Mouse (Mus musculus): ENCODE measurements around the gene Cldn18. TPM values are rescaled to one million over a fixed set of nuclear protein-coding genes. Genes with fewer than 3 reads are reported as not detected.

The Cldn18 gene
- polyA plus RNA-seq (2014; fragmentation: Nextera tagmentation; extraction: Ambion mirVana) = not detected in 2 replicates

- Histone ChIP-seq H3K4me3 (ENCODE audit: low read depth, low read length) (no peak within 1 kb of the TSS), H3K27ac (ENCODE audit: low read depth, low read length) (no peak within 1 kb of the TSS), H3K36me3 (ENCODE audit: control insufficient read depth, insufficient read depth, low read length) (no peaks in the 10 kb centered on the region), H3K9me3 (ENCODE audit: control insufficient read depth, low read length) (no peaks in the 10 kb centered on the region), H3K4me1 (replicated peaks; ENCODE audit: control insufficient read depth, insufficient read depth, low read length) (no peaks in the 10 kb centered on the region), H3K27me3 (ENCODE audit: control insufficient read depth, insufficient read depth, low read length) (no peaks in the 10 kb centered on the region), H3K9ac (ENCODE audit: low read depth, low read length) (no peak within 1 kb of the TSS), H3K4me2 (replicated peaks; ENCODE audit: low read depth, low read length) (no peak within 1 kb of the TSS)
- ATAC-seq (ENCODE audit: low FRiP score) = no peak
- no peak for DNase-seq (ENCODE audit: low spot score)
- WGBS = 91% methylated on average over 14 of the region's 14 CpGs
Observed at GRCm38 (mm10) chr9:99717134-99717533, at the start of gene Cldn18. Gene Cldn18, minus strand, starts transcription at chr9:99717267.

- DNase-seq (ENCODE audit: low spot score) (peak; percentile 60), ATAC-seq (ENCODE audit: low FRiP score) (no peak)
- 70% methylated on average over 6 of the region's 6 CpGs for WGBS
- Histone ChIP-seq H3K4me2 (replicated peaks; ENCODE audit: low read depth, low read length) (no peak overlapping the region), H3K36me3 (ENCODE audit: control insufficient read depth, insufficient read depth, low read length) (no peaks in the 10 kb centered on the region), H3K9me3 (ENCODE audit: control insufficient read depth, low read length) (no peaks in the 10 kb centered on the region), H3K27me3 (ENCODE audit: control insufficient read depth, insufficient read depth, low read length) (no peaks in the 10 kb centered on the region), H3K27ac (ENCODE audit: low read depth, low read length) (no peak overlapping the region), H3K4me3 (ENCODE audit: low read depth, low read length) (no peak overlapping the region), H3K4me1 (replicated peaks; ENCODE audit: control insufficient read depth, insufficient read depth, low read length) (no peaks in the 10 kb centered on the region), H3K9ac (ENCODE audit: low read depth, low read length) (no peak overlapping the region)
Observed at GRCm38 (mm10) chr9:99763530-99763929, 46.5 kb upstream of the Cldn18 start.

GRCm38 (mm10) chr9:99750272-99750671 lies 33.2 kb upstream of the Cldn18 start:
- H3K27ac ChIP-seq (ENCODE audit: low read depth, low read length) = no peak overlapping the region
- H3K4me2 ChIP-seq (replicated peaks; ENCODE audit: low read depth, low read length) = no peak overlapping the region
- H3K4me3 ChIP-seq (ENCODE audit: low read depth, low read length) = no peak overlapping the region
- no peaks in the 10 kb centered on the region for H3K9me3 ChIP-seq (ENCODE audit: control insufficient read depth, low read length)
- ATAC-seq (ENCODE audit: low FRiP score) = no peak
- no peaks in the 10 kb centered on the region for H3K27me3 ChIP-seq (ENCODE audit: control insufficient read depth, insufficient read depth, low read length)
- H3K36me3 ChIP-seq (ENCODE audit: control insufficient read depth, insufficient read depth, low read length) = no peaks in the 10 kb centered on the region
- H3K9ac ChIP-seq (ENCODE audit: low read depth, low read length) = no peak overlapping the region
- no peaks in the 10 kb centered on the region for H3K4me1 ChIP-seq (replicated peaks; ENCODE audit: control insufficient read depth, insufficient read depth, low read length)
- 86% methylated on average over 4 of the region's 4 CpGs for WGBS
- DNase-seq (ENCODE audit: low spot score) = no peak

- DNase-seq (ENCODE audit: low spot score) (no peak), ATAC-seq (ENCODE audit: low FRiP score) (no peak)
- 88% methylated on average over 1 of the region's 1 CpGs for WGBS
Observed at GRCm38 (mm10) chr9:99748279-99748678, 31.2 kb upstream of the Cldn18 start.

GRCm38 (mm10) chr9:99747731-99748130 lies 30.7 kb upstream of the Cldn18 start:
- no peaks in the 10 kb centered on the region for H3K9me3 ChIP-seq (ENCODE audit: control insufficient read depth, low read length)
- H3K27ac ChIP-seq (ENCODE audit: low read depth, low read length) = no peak overlapping the region
- no peak overlapping the region for H3K4me3 ChIP-seq (ENCODE audit: low read depth, low read length)
- 56% methylated on average over 4 of the region's 4 CpGs for WGBS
- H3K27me3 ChIP-seq (ENCODE audit: control insufficient read depth, insufficient read depth, low read length) = no peaks in the 10 kb centered on the region
- no peak for DNase-seq (ENCODE audit: low spot score)
- H3K9ac ChIP-seq (ENCODE audit: low read depth, low read length) = no peak overlapping the region
- ATAC-seq (ENCODE audit: low FRiP score) = no peak
- no peaks in the 10 kb centered on the region for H3K4me1 ChIP-seq (replicated peaks; ENCODE audit: control insufficient read depth, insufficient read depth, low read length)
- no peaks in the 10 kb centered on the region for H3K36me3 ChIP-seq (ENCODE audit: control insufficient read depth, insufficient read depth, low read length)
- H3K4me2 ChIP-seq (replicated peaks; ENCODE audit: low read depth, low read length) = no peak overlapping the region

More at GRCm38 (mm10) chr9:99748279-99748678, 31.2 kb upstream of the Cldn18 start:
- H3K36me3 ChIP-seq (ENCODE audit: control insufficient read depth, insufficient read depth, low read length) = no peaks in the 10 kb centered on the region
- H3K4me3 ChIP-seq (ENCODE audit: low read depth, low read length) = no peak overlapping the region
- H3K4me1 ChIP-seq (replicated peaks; ENCODE audit: control insufficient read depth, insufficient read depth, low read length) = no peaks in the 10 kb centered on the region
- no peak overlapping the region for H3K4me2 ChIP-seq (replicated peaks; ENCODE audit: low read depth, low read length)
- H3K9me3 ChIP-seq (ENCODE audit: control insufficient read depth, low read length) = no peaks in the 10 kb centered on the region
- no peak overlapping the region for H3K27ac ChIP-seq (ENCODE audit: low read depth, low read length)
- no peaks in the 10 kb centered on the region for H3K27me3 ChIP-seq (ENCODE audit: control insufficient read depth, insufficient read depth, low read length)
- no peak overlapping the region for H3K9ac ChIP-seq (ENCODE audit: low read depth, low read length)

GRCm38 (mm10) chr9:99744548-99744947 lies 27.5 kb upstream of the Cldn18 start:
- DNase-seq (ENCODE audit: low spot score) (no peak), ATAC-seq (ENCODE audit: low FRiP score) (no peak)
- Histone ChIP-seq H3K27me3 (ENCODE audit: control insufficient read depth, insufficient read depth, low read length) (no peaks in the 10 kb centered on the region), H3K9me3 (ENCODE audit: control insufficient read depth, low read length) (no peaks in the 10 kb centered on the region), H3K9ac (ENCODE audit: low read depth, low read length) (no peak overlapping the region), H3K4me3 (ENCODE audit: low read depth, low read length) (no peak overlapping the region), H3K4me2 (replicated peaks; ENCODE audit: low read depth, low read length) (no peak overlapping the region), H3K27ac (ENCODE audit: low read depth, low read length) (no peak overlapping the region), H3K4me1 (replicated peaks; ENCODE audit: control insufficient read depth, insufficient read depth, low read length) (no peaks in the 10 kb centered on the region), H3K36me3 (ENCODE audit: control insufficient read depth, insufficient read depth, low read length) (no peaks in the 10 kb centered on the region)
- WGBS = 55% methylated on average over 5 of the region's 5 CpGs

GRCm38 (mm10) chr9:99729943-99730646 lies 13.0 kb upstream of the Cldn18 start:
- no peak overlapping the region for H3K27ac ChIP-seq (ENCODE audit: low read depth, low read length)
- no peak overlapping the region for H3K9ac ChIP-seq (ENCODE audit: low read depth, low read length)
- no peak overlapping the region for H3K4me3 ChIP-seq (ENCODE audit: low read depth, low read length)
- no peak overlapping the region for H3K4me2 ChIP-seq (replicated peaks; ENCODE audit: low read depth, low read length)
- ATAC-seq (ENCODE audit: low FRiP score) (peak; percentile 57), DNase-seq (ENCODE audit: low spot score) (peak; percentile 86)
- H3K27me3 ChIP-seq (ENCODE audit: control insufficient read depth, insufficient read depth, low read length) = no peaks in the 10 kb centered on the region
- H3K4me1 ChIP-seq (replicated peaks; ENCODE audit: control insufficient read depth, insufficient read depth, low read length) = no peaks in the 10 kb centered on the region
- H3K36me3 ChIP-seq (ENCODE audit: control insufficient read depth, insufficient read depth, low read length) = no peaks in the 10 kb centered on the region
- 39% methylated on average over 15 of the region's 15 CpGs for WGBS
- no peaks in the 10 kb centered on the region for H3K9me3 ChIP-seq (ENCODE audit: control insufficient read depth, low read length)

GRCm38 (mm10) chr9:99727819-99728218 lies 10.8 kb upstream of the Cldn18 start:
- H3K27me3 ChIP-seq (ENCODE audit: control insufficient read depth, insufficient read depth, low read length) = no peaks in the 10 kb centered on the region

GRCm38 (mm10) chr9:99725278-99725677 lies 8.2 kb upstream of the Cldn18 start:
- Histone ChIP-seq H3K27me3 (ENCODE audit: control insufficient read depth, insufficient read depth, low read length) (no peaks in the 10 kb centered on the region), H3K36me3 (ENCODE audit: control insufficient read depth, insufficient read depth, low read length) (no peaks in the 10 kb centered on the region), H3K4me1 (replicated peaks; ENCODE audit: control insufficient read depth, insufficient read depth, low read length) (no peaks in the 10 kb centered on the region), H3K27ac (ENCODE audit: low read depth, low read length) (no peak overlapping the region), H3K9me3 (ENCODE audit: control insufficient read depth, low read length) (no peaks in the 10 kb centered on the region), H3K4me2 (replicated peaks; ENCODE audit: low read depth, low read length) (no peak overlapping the region), H3K9ac (ENCODE audit: low read depth, low read length) (no peak overlapping the region), H3K4me3 (ENCODE audit: low read depth, low read length) (no peak overlapping the region)
- ATAC-seq (ENCODE audit: low FRiP score) = no peak
- DNase-seq (ENCODE audit: low spot score) = no peak
- WGBS = 91% methylated on average over 8 of the region's 8 CpGs

More at GRCm38 (mm10) chr9:99727819-99728218, 10.8 kb upstream of the Cldn18 start:
- H3K4me3 ChIP-seq (ENCODE audit: low read depth, low read length) = no peak overlapping the region
- H3K36me3 ChIP-seq (ENCODE audit: control insufficient read depth, insufficient read depth, low read length) = no peaks in the 10 kb centered on the region
- no peak for DNase-seq (ENCODE audit: low spot score)
- no peak overlapping the region for H3K27ac ChIP-seq (ENCODE audit: low read depth, low read length)
- no peak overlapping the region for H3K4me2 ChIP-seq (replicated peaks; ENCODE audit: low read depth, low read length)
- no peaks in the 10 kb centered on the region for H3K4me1 ChIP-seq (replicated peaks; ENCODE audit: control insufficient read depth, insufficient read depth, low read length)
- 76% methylated on average over 11 of the region's 11 CpGs for WGBS
- H3K9me3 ChIP-seq (ENCODE audit: control insufficient read depth, low read length) = no peaks in the 10 kb centered on the region
- ATAC-seq (ENCODE audit: low FRiP score) = no peak
- no peak overlapping the region for H3K9ac ChIP-seq (ENCODE audit: low read depth, low read length)
